Mouse (Mus musculus) erythroblast, embryonic 14.5 days (primary cell): ENCODE measurements around the gene Mbnl1. TPM values are rescaled to one million over a fixed set of nuclear protein-coding genes. Genes with fewer than 3 reads are reported as not detected.

Source experiments
- H3K27me3 ChIP-seq: 2 replicates; pipeline ENCODE4 v1.6.1; 2012; ENCODE audit warnings: inconsistent platforms; ENCODE audit not compliant: control insufficient read depth
- H3K36me3 ChIP-seq: 2 replicates; pipeline ENCODE4 v1.6.1; 2012; ENCODE audit warnings: mild to moderate bottlenecking, inconsistent platforms; ENCODE audit not compliant: control insufficient read depth
- H3K4me1 ChIP-seq: 2 replicates; pipeline ENCODE4 v1.6.1; 2012; ENCODE audit warnings: inconsistent platforms; ENCODE audit not compliant: control insufficient read depth
- H3K4me3 ChIP-seq: replicated peaks from 2 replicates; pipeline ENCODE3; 2012; ENCODE audit warnings: moderate library complexity, mild to moderate bottlenecking, inconsistent platforms
- H3K9me3 ChIP-seq: 2 replicates; pipeline ENCODE4 v1.6.1; 2012; ENCODE audit warnings: low read length, inconsistent platforms, mixed read lengths; ENCODE audit not compliant: control insufficient read depth
- GATA1 ChIP-seq: IDR thresholded peaks from 2 replicates; pipeline ENCODE4 v1.6.1; 2012; ENCODE audit warnings: low read length, inconsistent platforms, mixed read lengths
- TAL1 ChIP-seq: IDR thresholded peaks from 3 replicates; pipeline ENCODE4 v1.6.1; 2012; ENCODE audit warnings: low read length, inconsistent platforms, mixed read lengths
- polyA plus RNA-seq: library from polyadenylated mRNA; stranded (reverse); fragments of >175 nt; gene quantifications from 2 replicates; pipeline ENCODE4 v1.2.3, GENCODE M21; 2012

Gene Mbnl1
- polyA plus RNA-seq, 1 experiment = 1.6 TPM

GRCm38 (mm10) chr3:60556596-60556995, 84.0 kb downstream of the Mbnl1 start:
- TF ChIP-seq GATA1 (no peak), TAL1 (no peak)
- H3K27me3 ChIP-seq = no peaks in the 10 kb centered on the region
- H3K4me1 ChIP-seq = peaks cover 8% of the 10 kb centered on the region
- H3K9me3 ChIP-seq = no peaks in the 10 kb centered on the region
- no peak overlapping the region for H3K4me3 ChIP-seq
- peaks cover 39% of the 10 kb centered on the region for H3K36me3 ChIP-seq

- H3K36me3 ChIP-seq = peaks cover 42% of the 10 kb centered on the region
- H3K4me1 ChIP-seq = peaks cover 8% of the 10 kb centered on the region
- TF ChIP-seq GATA1 (no peak), TAL1 (no peak)
- H3K9me3 ChIP-seq = no peaks in the 10 kb centered on the region
- H3K27me3 ChIP-seq = no peaks in the 10 kb centered on the region
- H3K4me3 ChIP-seq = no peak overlapping the region
These were observed 85.7 kb downstream of the Mbnl1 start for GRCm38 (mm10) chr3:60558252-60558862.

GRCm38 (mm10) chr3:60559762-60560161, 87.1 kb downstream of the Mbnl1 start:
- Histone ChIP-seq H3K9me3 (no peaks in the 10 kb centered on the region), H3K27me3 (no peaks in the 10 kb centered on the region), H3K4me1 (peaks cover 16% of the 10 kb centered on the region), H3K4me3 (no peak overlapping the region), H3K36me3 (peaks cover 54% of the 10 kb centered on the region)
- TF ChIP-seq TAL1 (no peak), GATA1 (no peak)

- H3K4me3 ChIP-seq = no peak overlapping the region
- H3K4me1 ChIP-seq = peaks cover 36% of the 10 kb centered on the region
- H3K9me3 ChIP-seq = no peaks in the 10 kb centered on the region
- H3K27me3 ChIP-seq = no peaks in the 10 kb centered on the region
- TF ChIP-seq GATA1 = no peak
- no peak for TF ChIP-seq TAL1
- peaks cover 50% of the 10 kb centered on the region for H3K36me3 ChIP-seq
These were observed 91.1 kb downstream of the Mbnl1 start for GRCm38 (mm10) chr3:60563529-60564243.

GRCm38 (mm10) chr3:60564244-60564643, 91.6 kb downstream of the Mbnl1 start:
- no peak for TF ChIP-seq GATA1
- no peak for TF ChIP-seq TAL1
- Histone ChIP-seq H3K36me3 (peaks cover 47% of the 10 kb centered on the region), H3K9me3 (no peaks in the 10 kb centered on the region), H3K4me3 (no peak overlapping the region), H3K27me3 (no peaks in the 10 kb centered on the region), H3K4me1 (peaks cover 41% of the 10 kb centered on the region)

- H3K9me3 ChIP-seq = no peaks in the 10 kb centered on the region
- no peaks in the 10 kb centered on the region for H3K27me3 ChIP-seq
- peaks cover 51% of the 10 kb centered on the region for H3K4me1 ChIP-seq
- TF ChIP-seq GATA1 = no peak
- no peak for TF ChIP-seq TAL1
- peaks cover 50% of the 10 kb centered on the region for H3K36me3 ChIP-seq
- no peak overlapping the region for H3K4me3 ChIP-seq
These were observed 92.6 kb downstream of the Mbnl1 start for GRCm38 (mm10) chr3:60565204-60565603.

- Histone ChIP-seq H3K9me3 (no peaks in the 10 kb centered on the region), H3K36me3 (peaks cover 45% of the 10 kb centered on the region), H3K4me1 (peaks cover 58% of the 10 kb centered on the region), H3K27me3 (no peaks in the 10 kb centered on the region), H3K4me3 (no peak overlapping the region)
- TF ChIP-seq TAL1 (no peak), GATA1 (no peak)
These were observed 93.3 kb downstream of the Mbnl1 start for GRCm38 (mm10) chr3:60565950-60566349.

GRCm38 (mm10) chr3:60568171-60568684, 95.6 kb downstream of the Mbnl1 start:
- Histone ChIP-seq H3K36me3 (peaks cover 38% of the 10 kb centered on the region), H3K27me3 (no peaks in the 10 kb centered on the region), H3K4me1 (peaks cover 74% of the 10 kb centered on the region), H3K4me3 (no peak overlapping the region), H3K9me3 (no peaks in the 10 kb centered on the region)
- TF ChIP-seq TAL1 (no peak), GATA1 (no peak)

GRCm38 (mm10) chr3:60568801-60569568, 96.4 kb downstream of the Mbnl1 start:
- no peak overlapping the region for H3K4me3 ChIP-seq

More at GRCm38 (mm10) chr3:60568801-60569568, 96.4 kb downstream of the Mbnl1 start:
- Histone ChIP-seq H3K36me3 (peaks cover 32% of the 10 kb centered on the region), H3K4me1 (peaks cover 76% of the 10 kb centered on the region), H3K27me3 (no peaks in the 10 kb centered on the region), H3K9me3 (no peaks in the 10 kb centered on the region)
- no peak for TF ChIP-seq TAL1
- no peak for TF ChIP-seq GATA1
